Mouse (Mus musculus) G1E-ER4 (cell line): ENCODE measurements around the gene Fam166b. TPM values are rescaled to one million over a fixed set of nuclear protein-coding genes. Genes with fewer than 3 reads are reported as not detected.

ENCODE experiments used
- GATA1 ChIP-seq: IDR thresholded peaks from one replicate; pipeline ENCODE4 v1.8.0; 2012; ENCODE audit warnings: low read length, inconsistent platforms
- polyA plus RNA-seq: library from polyadenylated mRNA; stranded (reverse); fragments of >175 nt; gene quantifications from 2 replicates; pipeline ENCODE4 v1.2.3, GENCODE M21; 2012

The Fam166b gene
- polyA plus RNA-seq, 1 experiment = not detected

GRCm38 (mm10) chr4:43442456-43443361 lies 13.8 kb upstream of the Fam166b start:
- no peak for TF ChIP-seq GATA1

- TF ChIP-seq GATA1 = no peak
These were observed 13.1 kb upstream of the Fam166b start for GRCm38 (mm10) chr4:43442044-43442443.

- TF ChIP-seq GATA1 = no peak
These were observed 12.7 kb upstream of the Fam166b start, which contains the start of gene Tesk1 for GRCm38 (mm10) chr4:43441639-43442038. Gene Tesk1 (plus strand): TSS chr4:43441939.

GRCm38 (mm10) chr4:43432832-43433231 lies 3.9 kb upstream of the Fam166b start:
- no peak for TF ChIP-seq GATA1

- no peak for TF ChIP-seq GATA1
These were observed 2.8 kb upstream of the Fam166b start for GRCm38 (mm10) chr4:43431690-43432089.

GRCm38 (mm10) chr4:43428180-43428861 lies 613 bp downstream of the Fam166b start:
- no peak for TF ChIP-seq GATA1

- no peak for TF ChIP-seq GATA1
These were observed 1.3 kb downstream of the Fam166b start for GRCm38 (mm10) chr4:43427501-43428179.

GRCm38 (mm10) chr4:43426487-43426886 lies 2.4 kb downstream of the Fam166b start:
- TF ChIP-seq GATA1 = no peak

GRCm38 (mm10) chr4:43425648-43426380 lies 3.1 kb downstream of the Fam166b start:
- TF ChIP-seq GATA1 = no peak

GRCm38 (mm10) chr4:43425197-43425596 lies 3.7 kb downstream of the Fam166b start:
- no peak for TF ChIP-seq GATA1

GRCm38 (mm10) chr4:43424072-43424471 lies 4.9 kb downstream of the Fam166b start:
- TF ChIP-seq GATA1 = no peak

- TF ChIP-seq GATA1 = no peak
These were observed 5.5 kb downstream of the Fam166b start for GRCm38 (mm10) chr4:43423267-43423934.

- TF ChIP-seq GATA1 = no peak
These were observed 7.2 kb downstream of the Fam166b start for GRCm38 (mm10) chr4:43421632-43422240.

GRCm38 (mm10) chr4:43420305-43420704 lies 8.6 kb downstream of the Fam166b start:
- no peak for TF ChIP-seq GATA1
